Mouse (Mus musculus): ENCODE measurements around the gene Lhpp.

Lhpp gene

DNA sequence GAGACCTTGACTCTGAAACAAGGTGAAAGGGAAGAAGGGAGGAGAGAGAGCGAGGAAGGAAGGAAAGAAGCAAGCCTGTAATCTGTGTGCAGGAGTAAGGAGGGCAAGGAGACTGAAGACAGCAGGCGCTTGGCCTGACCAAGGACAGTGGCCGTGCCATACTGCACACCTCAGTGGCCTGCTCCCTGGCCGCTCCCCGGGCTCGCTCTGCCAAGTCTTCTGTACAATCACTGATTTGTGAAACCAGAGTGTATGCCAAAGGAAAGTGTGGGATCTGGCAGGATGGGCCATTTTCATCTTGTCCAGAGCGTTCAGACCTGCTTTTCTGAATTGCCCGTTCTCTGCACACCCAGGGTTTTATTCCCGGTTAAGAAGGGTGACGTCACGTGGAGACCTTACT, 70.9 kb downstream of the Lhpp start:
- DNase-seq (ENCODE audit: low read depth, low spot score), result no peak

DNA sequence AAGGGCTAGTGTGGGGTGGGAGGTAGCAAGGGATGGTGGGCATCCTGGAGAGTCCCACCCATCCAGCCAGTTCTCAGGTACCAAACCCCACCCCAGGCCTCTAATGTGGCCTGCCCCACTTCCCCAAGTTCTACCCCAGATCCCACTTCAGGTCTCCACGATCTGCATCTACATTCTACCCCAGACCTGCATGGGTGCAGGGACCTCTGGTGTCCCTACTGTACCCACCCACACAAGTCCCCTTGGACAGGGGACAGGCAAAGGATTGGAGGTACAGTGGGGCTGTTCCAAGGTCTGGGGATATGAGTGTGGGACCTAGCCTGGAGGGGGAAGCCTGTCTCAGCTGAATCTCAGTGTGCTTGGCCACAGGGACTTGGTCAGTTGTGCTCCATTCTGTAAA, 71.4 kb downstream of the Lhpp start:
- DNase-seq (ENCODE audit: low read depth, low spot score), result no peak

GRCm38 (mm10) chr7:132682336-132682735, 71.9 kb downstream of the Lhpp start:
- no peak for DNase-seq (ENCODE audit: low read depth, low spot score)

DNA sequence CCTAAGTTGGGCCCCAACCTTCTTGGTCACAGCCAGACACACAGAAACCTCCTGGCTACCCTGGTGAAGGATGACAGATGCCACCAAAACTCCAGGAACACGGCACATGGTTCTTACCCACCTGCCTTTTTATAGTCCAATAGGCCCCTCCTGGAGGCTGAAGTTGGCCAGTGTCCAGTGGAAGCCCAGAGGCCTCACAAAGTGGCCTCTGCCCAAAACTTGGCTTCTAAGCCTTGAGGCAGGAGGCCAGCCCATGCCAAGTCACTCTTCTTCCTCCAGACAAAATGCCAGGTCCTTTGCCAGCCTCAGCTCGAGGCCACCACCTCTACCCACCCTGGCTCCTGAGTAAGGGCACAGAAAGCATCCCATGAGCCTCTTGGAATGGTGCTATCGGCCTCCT, 72.5 kb downstream of the Lhpp start:
- no peak for DNase-seq (ENCODE audit: low read depth, low spot score)

DNA sequence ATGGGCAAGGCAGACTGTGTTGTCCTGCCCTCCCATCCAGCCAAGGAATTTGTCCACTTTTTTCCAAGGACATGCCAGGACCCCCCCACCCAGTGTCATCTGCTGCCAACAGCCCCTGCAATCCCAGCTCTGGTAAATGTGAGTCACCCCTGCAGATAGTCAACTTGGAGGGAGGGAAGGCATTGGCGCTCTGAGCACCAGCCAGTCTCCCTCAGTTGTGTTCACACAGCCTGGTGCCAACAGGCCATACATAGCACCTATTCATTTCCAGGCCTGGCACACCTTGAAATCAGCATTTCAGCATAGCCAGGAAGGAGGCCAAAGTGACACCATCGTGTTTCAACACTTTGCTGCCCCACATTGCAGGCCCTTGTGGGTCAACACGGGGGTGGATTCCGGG, 73.5 kb downstream of the Lhpp start:
- DNase-seq (ENCODE audit: low read depth, low spot score), result no peak

- DNase-seq (ENCODE audit: low read depth, low spot score), result no peak
Measured at GRCm38 (mm10) chr7:132686515-132686914, 76.1 kb downstream of the Lhpp start.

DNA sequence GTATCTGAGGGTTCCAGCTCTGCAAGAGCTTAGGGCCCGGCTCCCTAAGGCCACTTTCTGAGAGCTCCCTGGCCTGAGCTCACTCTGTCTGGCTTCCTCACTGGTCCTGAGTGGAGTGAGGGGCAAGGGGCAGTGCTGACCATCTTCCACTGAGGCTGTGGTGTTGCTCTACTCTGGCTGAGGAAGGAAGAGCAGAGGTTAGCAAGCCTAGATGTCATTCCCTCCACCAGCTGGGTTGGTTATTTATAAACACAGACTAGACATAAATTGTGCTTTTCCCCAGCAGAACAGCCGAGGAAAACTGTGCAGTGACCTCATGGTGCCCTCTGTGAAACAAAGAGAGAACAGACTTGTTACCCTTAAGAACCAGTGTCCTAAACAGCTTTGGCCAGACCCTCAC, 77.5 kb downstream of the Lhpp start:
- no peak for DNase-seq (ENCODE audit: low read depth, low spot score)

GRCm38 (mm10) chr7:132688721-132689120, 78.3 kb downstream of the Lhpp start:
- no peak for DNase-seq (ENCODE audit: low read depth, low spot score)

- DNase-seq (ENCODE audit: low read depth, low spot score), result no peak
Measured at GRCm38 (mm10) chr7:132689722-132690121, 79.3 kb downstream of the Lhpp start.

GRCm38 (mm10) chr7:132690716-132691472, 80.5 kb downstream of the Lhpp start:
- no peak for DNase-seq (ENCODE audit: low read depth, low spot score)

- no peak for DNase-seq (ENCODE audit: low read depth, low spot score)
Measured at GRCm38 (mm10) chr7:132692719-132693118, 82.3 kb downstream of the Lhpp start.

DNA sequence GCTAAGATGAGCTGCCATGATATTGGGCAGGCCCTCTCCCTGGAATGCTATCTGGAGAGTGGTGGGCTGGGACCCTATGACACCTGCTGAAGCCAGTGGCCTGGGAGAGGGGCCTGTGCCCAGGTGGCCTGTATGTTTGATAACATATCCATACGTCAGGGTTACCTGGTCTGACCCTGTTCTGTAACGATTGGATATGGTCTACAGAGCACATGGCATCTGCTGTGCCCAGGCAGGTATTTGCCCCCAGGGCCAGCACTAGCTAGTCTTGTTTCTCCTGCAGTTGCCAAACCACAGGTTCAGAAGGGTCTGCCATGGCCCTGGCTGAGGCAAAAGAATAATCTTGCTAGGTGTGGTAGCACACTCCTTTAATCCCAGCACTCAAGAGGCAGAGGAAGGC, 83.1 kb downstream of the Lhpp start:
- DNase-seq (ENCODE audit: low read depth, low spot score), result no peak

- no peak for DNase-seq (ENCODE audit: low read depth, low spot score)
Measured at GRCm38 (mm10) chr7:132697258-132697796, 86.9 kb downstream of the Lhpp start.

GRCm38 (mm10) chr7:132698737-132699136, 88.3 kb downstream of the Lhpp start:
- DNase-seq (ENCODE audit: low read depth, low spot score), result no peak

GRCm38 (mm10) chr7:132699165-132699564, 88.7 kb downstream of the Lhpp start:
- DNase-seq (ENCODE audit: low read depth, low spot score), result no peak

GRCm38 (mm10) chr7:132699639-132700038, 89.2 kb downstream of the Lhpp start:
- no peak for DNase-seq (ENCODE audit: low read depth, low spot score)

DNA sequence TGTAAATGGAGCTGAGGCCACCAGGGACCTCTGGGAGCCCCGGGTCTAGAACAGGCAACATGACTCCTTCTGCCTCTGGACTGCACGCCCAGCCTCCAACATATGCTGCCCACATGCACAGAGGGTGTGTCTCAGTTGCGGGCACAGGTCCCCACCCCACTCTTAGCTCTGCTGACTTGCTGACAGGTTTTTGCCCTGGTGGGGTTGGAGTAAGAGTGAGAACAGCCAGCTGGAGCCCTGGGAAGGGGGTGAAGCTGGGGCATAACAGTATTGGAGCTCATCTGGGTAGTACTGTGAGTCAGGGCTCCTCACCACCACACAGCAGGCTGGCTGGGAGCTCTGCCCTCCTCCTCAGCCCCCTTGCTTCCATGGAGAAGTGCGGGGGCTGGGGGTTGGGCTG, 89.7 kb downstream of the Lhpp start:
- DNase-seq (ENCODE audit: low read depth, low spot score), result no peak

GRCm38 (mm10) chr7:132701412-132701811, 91.0 kb downstream of the Lhpp start:
- no peak for DNase-seq (ENCODE audit: low read depth, low spot score)

DNA sequence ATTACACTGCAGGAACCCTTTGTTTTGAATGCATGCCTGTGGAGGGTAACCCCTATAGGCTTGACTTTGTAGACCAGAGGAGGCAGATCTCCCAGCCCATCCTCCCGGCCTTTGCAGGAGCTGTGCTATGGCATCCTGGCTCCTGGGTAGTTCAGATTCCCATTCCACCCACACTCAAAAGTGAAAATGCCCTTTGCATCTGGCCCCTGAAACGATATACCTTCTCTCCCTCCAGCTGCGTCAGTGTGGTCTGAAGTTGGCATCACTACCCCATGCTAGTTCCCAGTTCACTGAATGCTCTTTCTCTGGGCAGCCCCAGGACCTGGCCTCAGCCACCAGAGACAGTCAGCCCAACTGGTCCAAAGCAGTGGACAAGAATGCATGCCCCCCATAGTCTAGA, 91.6 kb downstream of the Lhpp start:
- DNase-seq (ENCODE audit: low read depth, low spot score), result no peak

- no peak for DNase-seq (ENCODE audit: low read depth, low spot score)
Measured at GRCm38 (mm10) chr7:132702492-132703070, 92.1 kb downstream of the Lhpp start.

- DNase-seq (ENCODE audit: low read depth, low spot score), result no peak
Measured at GRCm38 (mm10) chr7:132703515-132704309, 93.3 kb downstream of the Lhpp start.

DNA sequence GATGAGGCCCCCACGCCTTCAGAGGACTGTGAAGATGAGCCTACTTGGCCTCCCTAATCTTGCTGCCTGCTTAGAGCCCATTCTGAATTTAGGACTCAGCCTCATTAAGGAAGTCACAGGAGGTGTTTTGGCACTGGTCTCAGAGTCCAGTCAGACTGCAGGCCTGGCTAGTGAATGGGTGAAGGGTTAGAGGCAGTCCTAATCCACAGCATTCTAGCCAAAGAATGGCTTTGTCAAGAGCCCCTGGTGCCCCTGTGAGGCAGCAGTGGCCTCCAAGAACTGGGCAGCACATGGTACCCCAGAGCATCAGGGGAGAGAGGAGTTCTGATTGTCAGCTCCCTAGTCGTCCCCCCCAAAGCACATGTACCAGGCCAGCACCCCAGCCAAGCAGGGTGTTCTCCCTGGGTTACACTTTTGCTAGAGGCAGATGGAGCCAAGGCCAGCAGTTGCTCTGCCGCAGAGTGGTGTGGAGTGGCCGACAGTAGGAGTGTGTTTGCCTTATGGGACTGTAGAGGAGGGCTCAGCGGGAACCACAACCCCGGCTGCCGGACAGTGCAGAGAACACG, 94.0 kb downstream of the Lhpp start:
- no peak for DNase-seq (ENCODE audit: low read depth, low spot score)

All from embryo, embryonic 11.5 days (tissue).